ENCODE assay signal across 8 mouse cellular contexts in the genomic region with DNA sequence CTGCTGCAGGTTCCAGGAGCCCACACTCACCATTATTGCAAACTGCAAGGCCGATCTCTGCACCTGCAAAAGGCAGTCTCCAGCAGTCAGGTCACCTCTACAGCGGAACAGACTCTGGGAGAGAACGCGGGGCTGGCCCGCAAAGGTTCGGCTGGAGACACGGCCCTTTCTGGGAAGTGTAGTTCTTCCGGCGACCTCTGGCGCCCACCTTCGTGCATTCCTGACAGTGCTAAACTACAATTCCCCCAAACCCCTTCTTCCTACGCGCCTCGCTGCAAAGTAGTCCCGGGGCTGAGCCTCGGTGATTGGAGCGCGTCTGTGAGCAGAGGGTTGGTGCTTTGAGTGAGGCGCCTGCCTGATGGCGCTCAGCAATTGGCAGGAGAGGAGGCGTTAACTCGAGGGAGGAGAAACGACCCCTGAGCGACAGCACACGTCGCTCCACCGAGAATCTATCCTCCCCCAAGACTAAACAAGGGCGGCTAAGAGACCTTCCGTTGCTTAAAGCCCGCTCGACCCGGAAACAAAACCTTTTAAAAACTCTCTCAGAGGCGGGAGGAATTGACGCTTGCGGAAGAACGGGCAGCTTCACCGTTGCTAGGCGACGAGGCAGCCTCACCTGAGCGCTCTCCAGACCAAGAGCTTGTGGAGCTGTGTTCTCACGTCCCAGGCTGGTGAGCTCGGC. TPM values are rescaled to one million over a fixed set of nuclear protein-coding genes. Genes with fewer than 3 reads are reported as not detected.
DNase-seq lines count a peak whose midpoint lies in the region; ATAC-seq lines count a peak whose summit lies in the region.

A gene (plus strand): TSS at position 536 of the 682 bp plus-strand sequence.
A gene (minus strand): TSS at position 668 of the 682 bp plus-strand sequence.

- ATAC-seq in CD4-positive, CD25-positive, alpha-beta regulatory T cell, adult 4 months, result peak; percentile 90
- peak; percentile 96 for ATAC-seq in heart, embryonic 14.5 days (ENCODE audit: insufficient number of reproducible peaks, insufficient read depth, low FRiP score, low read depth)
- peak; percentile 95 for ATAC-seq in liver, embryonic 13.5 days (ENCODE audit: low read depth)
- ATAC-seq in stomach, embryonic 16.5 days (ENCODE audit: insufficient read depth, low FRiP score), result peak; percentile 98

- peak within 1 kb of the TSS; percentile 74 for H3K4me2 ChIP-seq in heart, embryonic 14.5 days (ENCODE audit: low read length)
- H3K4me2 ChIP-seq in liver, embryonic 13.5 days, result peak within 1 kb of the TSS; percentile 78
- H3K4me2 ChIP-seq in stomach, embryonic 16.5 days (ENCODE audit: low read depth, low read length), result peak within 1 kb of the TSS; percentile 89

- H3K9me3 ChIP-seq in heart, embryonic 14.5 days (ENCODE audit: control insufficient read depth, low read length), result no peaks in the 10 kb centered on the region
- no peaks in the 10 kb centered on the region for H3K9me3 ChIP-seq in liver, embryonic 13.5 days (replicated peaks)
- H3K9me3 ChIP-seq in stomach, embryonic 16.5 days (replicated peaks; ENCODE audit: control insufficient read depth, low read length), result no peaks in the 10 kb centered on the region

- H3K4me3 ChIP-seq in heart, embryonic 14.5 days (ENCODE audit: control insufficient read depth in 1 of 2, insufficient read depth in 1 of 2, low read depth in 1 of 2, low read length in 2 of 2), result peak within 1 kb of the TSS; percentile 70 to 99
- H3K4me3 ChIP-seq in liver, embryonic 13.5 days (replicated peaks), result peak within 1 kb of the TSS; percentile 73
- H3K4me3 ChIP-seq in stomach, embryonic 16.5 days (replicated peaks; ENCODE audit: low read length), result peak within 1 kb of the TSS; percentile 72

- no peaks in the 10 kb centered on the region for H3K27me3 ChIP-seq in heart, embryonic 14.5 days (ENCODE audit: control insufficient read depth, insufficient read depth, low read length)
- no peaks in the 10 kb centered on the region for H3K27me3 ChIP-seq in liver, embryonic 13.5 days
- no peaks in the 10 kb centered on the region for H3K27me3 ChIP-seq in stomach, embryonic 16.5 days (ENCODE audit: control insufficient read depth, insufficient read depth, low read length)

- peak within 1 kb of the TSS; percentile 88 for H3K9ac ChIP-seq in heart, embryonic 14.5 days (ENCODE audit: low read length)
- peak within 1 kb of the TSS; percentile 75 for H3K9ac ChIP-seq in liver, embryonic 13.5 days
- H3K9ac ChIP-seq in stomach, embryonic 16.5 days (ENCODE audit: low read length), result peak within 1 kb of the TSS; percentile 75

- peak within 1 kb of the TSS; percentile 91 to 98 for H3K27ac ChIP-seq in heart, embryonic 14.5 days (replicated peaks in 1 of 2; ENCODE audit: control insufficient read depth in 1 of 2, insufficient read depth in 1 of 2, low read depth in 2 of 2, low read length in 2 of 2)
- peak within 1 kb of the TSS; percentile 54 for H3K27ac ChIP-seq in liver, embryonic 13.5 days
- peak within 1 kb of the TSS; percentile 89 for H3K27ac ChIP-seq in stomach, embryonic 16.5 days (ENCODE audit: low read length)

- H3K36me3 ChIP-seq in heart, embryonic 14.5 days (ENCODE audit: control insufficient read depth, insufficient read depth, low read length), result peaks cover 14% of the 10 kb centered on the region
- H3K36me3 ChIP-seq in liver, embryonic 13.5 days, result no peaks in the 10 kb centered on the region
- H3K36me3 ChIP-seq in stomach, embryonic 16.5 days (ENCODE audit: control insufficient read depth, insufficient read depth, low read length), result no peaks in the 10 kb centered on the region

- peak; percentile 26 for DNase-seq in c-Kit-negative CD71-positive TER-119-positive erythroid progenitor cells, embryonic 14.5 days (ENCODE audit: low read depth, low spot score)
- peak; percentile 100 for DNase-seq in fibroblast of lung, adult 2 months (ENCODE audit: low read depth)
- DNase-seq in kidney, postnatal 14 days, result peak; percentile 97
- peak; percentile 83 for DNase-seq in liver, embryonic 13.5 days
- DNase-seq in neural tube, embryonic 10.5 days (ENCODE audit: extremely low spot score, low spot score), result peak; percentile 89

- H3K4me1 ChIP-seq in heart, embryonic 14.5 days (ENCODE audit: control insufficient read depth in 2 of 2, insufficient read depth in 2 of 2, low read length in 2 of 2), result peaks cover 2 to 27% of the 10 kb centered on the region in 2 experiments; a peak in 3 of 4 replicates
- H3K4me1 ChIP-seq in liver, embryonic 13.5 days (replicated peaks), result peaks cover 31% of the 10 kb centered on the region
- H3K4me1 ChIP-seq in stomach, embryonic 16.5 days (ENCODE audit: control insufficient read depth, insufficient read depth, low read length), result peaks cover 20% of the 10 kb centered on the region

- WGBS in heart, embryonic 14.5 days, result under 1% methylated on average over 42 of the region's 42 CpGs
- under 1% methylated on average over 42 of the region's 42 CpGs for WGBS in liver, embryonic 13.5 days (ENCODE audit: insufficient replicate concordance)
- under 1% methylated on average over 42 of the region's 42 CpGs for WGBS in stomach, embryonic 16.5 days

RNA-seq across cellular contexts. Expression of the first gene that starts in this region (rescaled TPM):
- polyA plus RNA-seq in CD4-positive, CD25-positive, alpha-beta regulatory T cell, adult 4 months (2017; shearing (Covaris generic)), result 1 to 10 TPM in 1 of 2 experiments, under 1 TPM in 1; 0.83 to 1.8 TPM
- polyA plus RNA-seq in heart, embryonic 14.5 days (2014; fragmentation: Nextera tagmentation; extraction: Ambion mirVana), result 6.7 and 7.6 TPM in 2 replicates
- 1.5 and 2.4 TPM in 2 replicates for polyA plus RNA-seq in liver, embryonic 13.5 days (2015; fragmentation: Nextera tagmentation; extraction: Ambion mirVana)
- polyA plus RNA-seq in stomach, embryonic 16.5 days (2015; fragmentation: Nextera tagmentation; extraction: Ambion mirVana), result 8.9 and 9.2 TPM in 2 replicates

RNA-seq across cellular contexts. Expression of the second gene that starts in this region (rescaled TPM):
- polyA plus RNA-seq in CD4-positive, CD25-positive, alpha-beta regulatory T cell, adult 4 months (2017; shearing (Covaris generic)), result 100 to 1,000 TPM; 426 to 477 TPM
- polyA plus RNA-seq in heart, embryonic 14.5 days (2014; fragmentation: Nextera tagmentation; extraction: Ambion mirVana), result 1,858 and 1,900 TPM in 2 replicates
- polyA plus RNA-seq in liver, embryonic 13.5 days (2015; fragmentation: Nextera tagmentation; extraction: Ambion mirVana), result 176 and 184 TPM in 2 replicates
- 443 and 498 TPM in 2 replicates for polyA plus RNA-seq in stomach, embryonic 16.5 days (2015; fragmentation: Nextera tagmentation; extraction: Ambion mirVana)

Comparison
In these comparisons a context has a peak if more than half of its experiments do, and no peak if none do; other contexts are left out.
1. Peak in every context shown above with its lines: DNase-seq, ATAC-seq, H3K4me3 ChIP-seq and H3K27ac ChIP-seq.
2. DNase-seq: peak in every context shown above with its lines; median percentile 100 in fibroblast of lung, adult 2 months; 97 in kidney, postnatal 14 days; 89 in neural tube, embryonic 10.5 days; 83 in liver, embryonic 13.5 days; 26 in c-Kit-negative CD71-positive TER-119-positive erythroid progenitor cells, embryonic 14.5 days.